ENCODE assay signal across 19 mouse cellular contexts in genomic region chr19:22624801-22625513, GRCm38 (mm10).
DNase-seq lines count a peak whose midpoint lies in the region; ATAC-seq and TF ChIP-seq lines count a peak whose summit lies in the region.
"Had no signal": no experiment of that assay in that cellular context is flagged by ENCODE, and none has a peak within 500 bp of the region (broad histone marks: within the 10 kb centered on the region; RNA-seq: fewer than 3 reads in every experiment).

No protein-coding gene starts in this region.

- TF ChIP-seq CTCF in lung, embryonic 14.5 days (IDR thresholded peaks at IDR 0.05; ENCODE audit: low read depth), result no peak

- no peak overlapping the region for H3K4me2 ChIP-seq in lung, embryonic 14.5 days
- H3K4me2 ChIP-seq: embryonic facial prominence, embryonic 12.5 days; forebrain, embryonic 12.5 days; heart, embryonic 11.5 days; heart, embryonic 15.5 days; hindbrain, embryonic 13.5 days had no signal

- no peak overlapping the region for H3K9ac ChIP-seq in lung, embryonic 14.5 days
- H3K9ac ChIP-seq: embryonic facial prominence, embryonic 12.5 days; forebrain, embryonic 12.5 days; heart, embryonic 15.5 days; hindbrain, embryonic 13.5 days had no signal

- DNase-seq in frontal cortex, postnatal 36 days (ENCODE audit: low spot score in 2 of 2), result no peak
- peak; percentile 90 for DNase-seq in lung, embryonic 14.5 days
- no peak for DNase-seq in lung, postnatal 25 days (ENCODE audit: low spot score)
- DNase-seq in brain, adult 2 months (ENCODE audit: low read depth, low spot score), result peak; percentile 65
- DNase-seq in telencephalon, adult 2 months (ENCODE audit: low read depth, low spot score), result peak; percentile 24
- DNase-seq: adrenal gland, adult 2 months; adrenal gland, postnatal 25 days; cerebellum, adult 8-10 months; cerebellum, postnatal 25 days; gastrocnemius, postnatal 14 days; heart, adult 2 months; heart, postnatal 14 days had no signal

- peak; percentile 65 for ATAC-seq in frontal cortex, adult (ENCODE audit: low TSS enrichment)
- peak; percentile 86 for ATAC-seq in lung, embryonic 14.5 days (ENCODE audit: insufficient read depth)
- ATAC-seq: hindbrain, postnatal 0 days had no signal

- H3K4me1 ChIP-seq in lung, embryonic 14.5 days (ENCODE audit: insufficient read depth), result no peaks in the 10 kb centered on the region
- H3K4me1 ChIP-seq: embryonic facial prominence, embryonic 12.5 days; forebrain, embryonic 12.5 days; heart, embryonic 15.5 days; hindbrain, embryonic 13.5 days had no signal

- peak overlapping the region; percentile 61 for H3K27ac ChIP-seq in lung, embryonic 14.5 days (ENCODE audit: low read depth)
- H3K27ac ChIP-seq: embryonic facial prominence, embryonic 12.5 days; forebrain, embryonic 12.5 days; heart, adult 2 months; heart, embryonic 15.5 days; hindbrain, embryonic 13.5 days; hindbrain, postnatal 0 days had no signal

- no peaks in the 10 kb centered on the region for H3K36me3 ChIP-seq in lung, embryonic 14.5 days (ENCODE audit: insufficient read depth)
- H3K36me3 ChIP-seq: embryonic facial prominence, embryonic 12.5 days; forebrain, embryonic 12.5 days; heart, embryonic 15.5 days; hindbrain, embryonic 13.5 days had no signal

- H3K27me3 ChIP-seq in lung, embryonic 14.5 days (ENCODE audit: insufficient read depth, low read length), result no peaks in the 10 kb centered on the region
- H3K27me3 ChIP-seq: embryonic facial prominence, embryonic 12.5 days; forebrain, embryonic 12.5 days; heart, embryonic 15.5 days; hindbrain, embryonic 13.5 days had no signal

- no peak overlapping the region for H3K4me3 ChIP-seq in lung, embryonic 14.5 days (ENCODE audit: low read depth, low read length)
- H3K4me3 ChIP-seq: embryonic facial prominence, embryonic 12.5 days; forebrain, embryonic 12.5 days; heart, adult 2 months; heart, embryonic 15.5 days; hindbrain, embryonic 13.5 days had no signal

- no peaks in the 10 kb centered on the region for H3K9me3 ChIP-seq in lung, embryonic 14.5 days (ENCODE audit: low read depth, low read length)
- H3K9me3 ChIP-seq: embryonic facial prominence, embryonic 12.5 days; forebrain, embryonic 12.5 days; heart, embryonic 15.5 days; hindbrain, embryonic 13.5 days had no signal

- 33% methylated on average over 3 of the region's 3 CpGs for WGBS in lung, embryonic 14.5 days

Comparison
In these comparisons a context has a peak if more than half of its experiments do, and no peak if none do; other contexts are left out.
1. DNase-seq: peak in lung, embryonic 14.5 days (single experiment), brain, adult 2 months (single experiment) and telencephalon, adult 2 months (single experiment); none in frontal cortex, postnatal 36 days (0 of 2) and lung, postnatal 25 days (single experiment).